Mouse (Mus musculus) liver, embryonic 16.5 days (tissue): ENCODE measurements around the gene Hist1h2ag. TPM values are rescaled to one million over a fixed set of nuclear protein-coding genes. Genes with fewer than 3 reads are reported as not detected.
"Not testable (repeated sequence)": the region's sequence is repeated elsewhere in the genome, so short reads cannot be mapped to it uniquely, and the experiment has no call there.

ENCODE experiments used
- ATAC-seq: fragments of 200-750 bp; cut with Nextera tagmentation; 2 replicates; pipeline ENCODE4 v1.8.0; 2017; ENCODE audit warnings: low read depth, mild to moderate bottlenecking, moderate number of reproducible peaks, moderate library complexity
- H3K27ac ChIP-seq: fragments of 300-500 bp; sonication (generic); 2 replicates; pipeline ENCODE4 v1.5.1; 2014; ENCODE audit warnings: mild to moderate bottlenecking, low read length
- H3K27me3 ChIP-seq: fragments of 300-500 bp; sonication (generic); 2 replicates; pipeline ENCODE4 v1.6.1; 2014; ENCODE audit warnings: low read depth, low read length, mixed read lengths; ENCODE audit not compliant: control insufficient read depth, insufficient read depth
- H3K36me3 ChIP-seq: fragments of 300-500 bp; sonication (generic); 2 replicates; pipeline ENCODE4 v1.6.1; 2014; ENCODE audit warnings: mild to moderate bottlenecking; ENCODE audit not compliant: control insufficient read depth, insufficient read depth
- H3K4me1 ChIP-seq: fragments of 300-500 bp; sonication (generic); 2 replicates; pipeline ENCODE4 v1.6.1; 2014; ENCODE audit warnings: low read depth, low read length, mixed read lengths; ENCODE audit not compliant: control insufficient read depth
- H3K4me2 ChIP-seq: fragments of 300-500 bp; sonication (generic); 2 replicates; pipeline ENCODE4 v1.6.1; 2014; ENCODE audit warnings: low read depth, low read length, mixed read lengths
- H3K4me3 ChIP-seq: fragments of 300-500 bp; sonication (generic); 2 replicates; pipeline ENCODE4 v1.5.1; 2014; ENCODE audit warnings: low read depth, mild to moderate bottlenecking, low read length
- H3K9ac ChIP-seq: fragments of 300-500 bp; sonication (generic); 2 replicates; pipeline ENCODE4 v1.6.1; 2014; ENCODE audit warnings: low read depth, low read length
- H3K9me3 ChIP-seq: fragments of 300-500 bp; sonication (generic); replicated peaks from 2 replicates; pipeline ENCODE4 v1.6.1; 2016; ENCODE audit warnings: low read length; ENCODE audit not compliant: control insufficient read depth
- WGBS: fragments of 180-500 bp; shearing (Covaris S2); extraction: QIAGEN DNeasy Blood & Tissue Kit; methylation state at CpG from one replicate; pipeline ENCODE4 v1.1.7; 2014; ENCODE audit not compliant: insufficient replicate concordance; 5-methylcytosine and 5-hydroxymethylcytosine counted together
- polyA plus RNA-seq: library from polyadenylated mRNA; unstranded; fragments of >200 nt; fragmentation: Nextera tagmentation; extraction: Ambion mirVana; gene quantifications from 2 replicates; pipeline ENCODE4 v1.2.1, GENCODE M21; 2015

The Hist1h2ag gene
- polyA plus RNA-seq, 1 experiment from 2014 or later: 13.1 TPM

DNA sequence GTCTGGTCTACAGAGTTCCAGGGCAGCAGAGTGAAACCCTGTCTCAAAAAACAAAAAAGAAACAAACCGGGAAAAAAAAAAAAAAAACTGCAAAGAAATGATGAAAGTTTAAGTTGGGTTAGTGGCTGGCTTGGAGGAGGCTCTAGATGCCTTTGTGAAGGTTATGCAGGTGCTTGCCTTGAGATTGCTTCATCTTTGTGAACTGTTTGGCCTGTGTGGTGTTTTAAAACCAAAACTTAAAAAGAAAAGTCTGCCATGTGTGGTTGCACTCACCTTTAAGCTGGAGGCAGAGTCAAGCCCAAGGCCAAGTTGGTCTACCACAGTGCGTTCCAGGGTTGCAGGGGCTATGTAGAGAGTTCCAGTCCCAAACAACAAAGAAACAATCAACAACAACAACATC lies 6.3 kb upstream of the Hist1h2ag start:
- 62% methylated on average over 2 of the region's 2 CpGs for WGBS
- Histone ChIP-seq H3K9ac (no peak overlapping the region), H3K27me3 (no peaks in the 10 kb centered on the region), H3K36me3 (no peaks in the 10 kb centered on the region), H3K4me1 (peaks cover 31% of the 10 kb centered on the region), H3K4me3 (no peak overlapping the region), H3K4me2 (no peak overlapping the region), H3K27ac (no peak overlapping the region), H3K9me3 (no peaks in the 10 kb centered on the region)
- no peak for ATAC-seq

DNA sequence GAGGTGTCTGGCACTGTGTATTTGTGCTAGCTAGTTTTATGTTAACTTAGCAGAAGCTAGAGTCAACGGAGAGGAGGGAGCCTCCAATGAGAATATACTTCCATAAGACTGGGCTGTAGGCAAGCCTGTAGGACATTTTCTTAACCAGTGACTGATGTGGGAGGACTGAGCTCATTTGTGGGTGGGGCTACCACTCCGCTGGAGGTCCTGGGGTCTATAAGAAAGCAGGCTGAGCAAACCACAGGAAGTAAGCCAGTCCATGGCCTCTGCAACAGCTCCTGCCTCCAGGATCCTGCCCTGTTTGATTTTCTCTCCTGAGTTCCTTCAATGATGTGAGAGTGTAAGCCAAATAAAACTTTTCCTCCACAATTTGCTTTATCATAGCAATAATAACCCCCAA lies 2.6 kb upstream of the Hist1h2ag start:
- H3K9me3 ChIP-seq: no peaks in the 10 kb centered on the region
- peak overlapping the region; percentile 45 for H3K27ac ChIP-seq
- H3K36me3 ChIP-seq: no peaks in the 10 kb centered on the region
- H3K9ac ChIP-seq: peak overlapping the region; percentile 68
- H3K4me2 ChIP-seq: peak overlapping the region; percentile 67; the same call in 1 of the 2 replicates
- peaks cover 28% of the 10 kb centered on the region for H3K4me1 ChIP-seq
- no peak for ATAC-seq
- H3K27me3 ChIP-seq: no peaks in the 10 kb centered on the region
- H3K4me3 ChIP-seq: peak overlapping the region; percentile 9; the same call in 1 of the 2 replicates
- 35% methylated on average over 2 of the region's 2 CpGs for WGBS

DNA sequence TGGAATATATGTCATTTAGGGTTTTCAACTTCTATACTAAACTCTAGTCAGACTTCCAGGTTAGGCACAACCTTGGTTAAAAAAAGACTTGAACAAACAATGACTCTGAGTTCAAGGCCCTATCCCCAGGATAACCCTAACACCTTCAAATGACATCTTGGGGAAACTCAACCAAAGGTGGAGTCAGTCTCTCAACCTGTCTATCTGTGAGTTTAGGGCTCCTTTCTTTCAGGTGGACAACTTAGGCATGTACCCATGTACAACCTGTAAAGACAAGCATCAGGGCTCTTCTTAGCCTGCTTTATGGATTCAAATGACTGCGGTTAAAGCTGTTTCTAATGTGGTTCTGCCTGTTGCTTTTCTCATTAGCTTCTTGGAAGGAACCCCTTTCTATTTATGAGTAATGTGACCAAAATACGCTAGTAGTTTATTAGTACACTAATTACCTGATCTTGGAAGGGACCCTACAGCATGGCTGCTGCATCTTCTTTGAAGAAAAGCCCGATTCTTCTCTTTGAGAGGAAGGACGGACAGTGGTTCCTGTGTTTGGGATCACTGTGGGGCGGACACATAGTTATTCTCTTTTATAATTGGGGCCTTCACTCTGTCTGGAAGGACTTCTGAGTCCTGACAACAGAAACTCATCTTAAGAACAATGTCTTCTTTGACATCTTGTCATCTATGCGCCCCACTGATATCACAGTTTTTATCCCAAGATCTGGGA lies 1.9 kb upstream of the Hist1h2ag start:
- Histone ChIP-seq H3K27me3 (no peaks in the 10 kb centered on the region), H3K4me1 (peaks cover 28% of the 10 kb centered on the region), H3K4me3 (peak overlapping the region; percentile 56), H3K9ac (peak overlapping the region; percentile 68), H3K27ac (peak overlapping the region; percentile 95), H3K36me3 (no peaks in the 10 kb centered on the region), H3K4me2 (peak overlapping the region; percentile 67), H3K9me3 (no peaks in the 10 kb centered on the region)
- ATAC-seq: no peak
- WGBS: 85% methylated on average over 6 of the region's 6 CpGs

DNA sequence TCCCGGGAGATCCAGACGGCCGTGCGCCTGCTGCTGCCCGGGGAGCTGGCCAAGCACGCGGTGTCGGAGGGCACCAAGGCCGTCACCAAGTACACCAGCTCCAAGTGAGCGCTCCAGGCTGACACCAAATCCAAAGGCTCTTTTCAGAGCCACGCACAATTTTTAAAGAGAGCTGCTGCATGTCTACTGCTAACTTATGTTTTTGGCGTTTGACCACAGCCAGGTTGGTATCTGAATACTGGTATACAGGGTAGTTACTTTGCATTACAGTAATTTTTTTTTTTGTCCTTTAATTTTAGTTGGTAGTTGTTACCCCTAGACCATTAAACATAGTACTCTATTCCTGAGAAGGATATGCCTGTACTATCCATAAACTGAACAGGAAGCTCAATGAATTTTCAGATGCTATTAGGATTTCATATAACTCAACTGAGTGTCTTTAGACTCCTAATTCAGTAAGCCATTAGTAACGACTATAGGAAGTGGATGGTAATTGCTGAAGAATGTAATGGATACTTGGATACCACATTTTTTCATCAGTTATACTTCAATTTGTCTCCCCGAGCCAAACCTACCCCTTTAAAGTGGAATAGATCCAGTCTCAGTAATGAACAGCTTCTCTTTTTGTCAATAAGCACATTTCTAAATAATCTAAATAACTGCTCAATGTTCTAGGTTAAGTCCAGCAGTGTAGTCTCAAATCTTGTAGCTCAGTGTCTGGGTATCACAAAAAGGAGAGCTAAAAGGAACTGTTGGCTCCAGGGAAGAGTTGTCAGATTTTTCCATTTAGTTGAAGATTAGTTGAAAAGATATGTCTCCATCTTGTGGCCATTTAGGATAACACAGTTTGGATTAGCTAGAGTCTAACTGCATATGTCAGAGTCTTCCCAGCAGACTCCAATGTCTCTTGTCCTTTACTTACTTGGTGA lies 1.0 kb upstream of the Hist1h2ag start:
- H3K36me3 ChIP-seq: no peaks in the 10 kb centered on the region
- peak overlapping the region; percentile 67 for H3K4me2 ChIP-seq
- H3K9ac ChIP-seq: peak overlapping the region; percentile 68
- peaks cover 24% of the 10 kb centered on the region for H3K4me1 ChIP-seq
- no peaks in the 10 kb centered on the region for H3K9me3 ChIP-seq
- WGBS: under 1% methylated on average over 9 of the region's 14 CpGs
- H3K4me3 ChIP-seq: peak overlapping the region; percentile 56
- H3K27me3 ChIP-seq: no peaks in the 10 kb centered on the region
- ATAC-seq: peak; percentile 7
- peak overlapping the region; percentile 95 for H3K27ac ChIP-seq

DNA sequence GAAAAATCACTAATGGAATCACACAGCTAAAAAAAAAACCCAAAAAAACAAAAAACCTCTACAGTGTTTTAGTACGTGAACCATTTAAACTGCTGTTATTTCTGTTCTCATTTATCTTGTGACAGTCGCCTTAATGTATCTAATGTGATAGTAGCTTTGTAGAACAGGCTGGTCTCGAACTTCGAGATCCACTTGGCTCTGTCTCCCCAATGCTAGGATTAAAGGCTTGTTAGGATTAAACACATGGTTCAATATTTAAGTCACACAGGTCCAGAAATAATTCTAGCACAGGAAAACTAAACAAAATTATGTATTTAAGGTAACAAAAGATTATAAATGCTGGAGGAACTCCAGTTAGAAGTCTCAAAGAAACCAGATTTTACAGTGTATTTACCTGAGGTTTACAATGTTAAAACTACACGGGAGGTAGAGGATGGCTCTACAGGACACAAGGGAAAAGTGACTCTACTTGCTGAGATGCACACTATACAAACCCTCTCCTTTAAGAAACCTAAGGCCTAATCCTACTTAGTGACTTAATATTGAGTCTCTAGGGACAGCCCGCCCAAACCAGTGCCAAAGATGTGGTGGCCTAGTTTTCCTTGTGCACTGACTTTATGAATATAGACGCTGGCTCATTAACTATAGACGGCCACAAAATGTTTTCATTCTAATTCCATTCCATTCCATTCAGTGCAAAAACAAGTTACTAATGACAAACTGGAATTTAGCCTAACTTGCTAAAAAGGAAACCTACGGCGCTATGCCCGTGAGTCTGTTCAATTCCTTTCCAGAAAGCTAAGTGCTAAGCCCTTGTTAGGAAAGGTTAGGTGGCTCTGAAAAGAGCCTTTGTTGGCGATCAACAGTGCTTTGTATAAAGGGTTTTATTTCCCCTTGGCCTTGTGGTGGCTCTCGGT lies 835 bp downstream of the Hist1h2ag start:
- ATAC-seq: no peak
- peaks cover 36% of the 10 kb centered on the region for H3K4me1 ChIP-seq
- WGBS: 3% methylated on average over 13 of the region's 13 CpGs
- H3K4me3 ChIP-seq: peak overlapping the region; percentile 60
- H3K9ac ChIP-seq: peak overlapping the region; percentile 60
- H3K4me2 ChIP-seq: peak overlapping the region; percentile 68
- no peaks in the 10 kb centered on the region for H3K9me3 ChIP-seq
- H3K36me3 ChIP-seq: no peaks in the 10 kb centered on the region
- H3K27ac ChIP-seq: peak overlapping the region; percentile 97
- no peaks in the 10 kb centered on the region for H3K27me3 ChIP-seq

DNA sequence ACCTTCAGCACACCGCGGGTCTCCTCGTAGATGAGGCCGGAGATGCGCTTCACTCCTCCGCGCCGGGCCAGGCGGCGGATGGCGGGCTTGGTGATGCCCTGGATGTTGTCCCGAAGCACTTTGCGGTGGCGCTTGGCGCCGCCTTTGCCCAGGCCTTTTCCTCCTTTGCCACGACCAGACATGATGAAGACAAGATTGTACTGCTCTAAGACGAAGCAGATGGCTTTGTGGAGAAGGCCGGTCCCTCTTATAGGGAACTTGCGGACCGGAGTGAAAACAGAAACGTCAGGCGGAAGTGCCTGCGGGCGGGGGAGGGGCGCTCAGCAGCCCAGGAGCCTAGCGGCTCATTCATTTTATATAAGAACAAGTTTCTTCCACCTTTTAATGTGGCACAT lies 1.6 kb downstream of the Hist1h2ag start, which contains the start of gene Hist1h4i:
TSS of gene Hist1h4i (minus strand) at position 221 of the 395 bp plus-strand sequence.
- Histone ChIP-seq H3K4me1 (peaks cover 42% of the 10 kb centered on the region), H3K4me3 (peak within 1 kb of the TSS; percentile 60), H3K4me2 (peak within 1 kb of the TSS; percentile 68), H3K9ac (peak within 1 kb of the TSS; percentile 60), H3K27ac (peak within 1 kb of the TSS; percentile 97)
- WGBS: under 1% methylated on average over 21 of the region's 27 CpGs
- H3K27me3 ChIP-seq, H3K9me3 ChIP-seq, H3K36me3 ChIP-seq: not testable (repeated sequence)
- ATAC-seq: peak; percentile 53

DNA sequence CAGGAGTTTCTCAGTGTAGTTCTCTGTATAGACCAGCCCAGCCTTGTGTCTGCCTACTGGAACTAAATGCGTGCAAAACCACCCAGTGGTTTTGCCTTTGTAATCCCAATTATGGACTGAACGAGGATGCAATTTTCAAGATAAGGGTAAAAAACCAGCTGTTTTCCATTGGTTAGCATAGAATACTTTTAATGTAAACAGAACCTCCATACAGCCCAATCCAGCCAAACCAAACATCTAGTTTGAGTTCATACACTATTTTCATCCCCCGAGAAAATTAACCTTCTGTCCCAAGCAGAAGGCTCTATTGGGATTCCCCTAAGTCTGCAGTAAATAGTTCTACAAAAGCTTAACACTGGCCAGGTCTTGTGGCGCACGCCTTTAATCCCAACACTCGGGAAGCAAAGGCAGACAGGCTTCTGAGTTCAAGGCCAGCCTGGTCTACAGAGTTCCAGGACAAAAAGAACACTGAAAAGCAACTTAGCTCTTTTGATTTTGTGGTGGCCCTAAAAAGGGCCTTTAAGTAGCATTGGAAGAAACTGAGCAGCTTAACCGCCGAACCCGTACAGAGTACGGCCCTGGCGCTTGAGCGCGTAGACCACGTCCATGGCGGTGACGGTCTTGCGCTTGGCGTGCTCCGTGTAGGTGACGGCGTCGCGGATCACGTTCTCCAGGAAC lies 2.1 kb downstream of the Hist1h2ag start:
- H3K9me3 ChIP-seq: no peaks in the 10 kb centered on the region
- peak; percentile 35 for ATAC-seq
- peaks cover 41% of the 10 kb centered on the region for H3K4me1 ChIP-seq
- WGBS: 0% methylated on average over 20 of the region's 24 CpGs
- no peaks in the 10 kb centered on the region for H3K36me3 ChIP-seq
- H3K27me3 ChIP-seq: no peaks in the 10 kb centered on the region
- peak overlapping the region; percentile 60 for H3K4me3 ChIP-seq
- H3K4me2 ChIP-seq: peak overlapping the region; percentile 68
- H3K9ac ChIP-seq: peak overlapping the region; percentile 60
- peak overlapping the region; percentile 97 for H3K27ac ChIP-seq

DNA sequence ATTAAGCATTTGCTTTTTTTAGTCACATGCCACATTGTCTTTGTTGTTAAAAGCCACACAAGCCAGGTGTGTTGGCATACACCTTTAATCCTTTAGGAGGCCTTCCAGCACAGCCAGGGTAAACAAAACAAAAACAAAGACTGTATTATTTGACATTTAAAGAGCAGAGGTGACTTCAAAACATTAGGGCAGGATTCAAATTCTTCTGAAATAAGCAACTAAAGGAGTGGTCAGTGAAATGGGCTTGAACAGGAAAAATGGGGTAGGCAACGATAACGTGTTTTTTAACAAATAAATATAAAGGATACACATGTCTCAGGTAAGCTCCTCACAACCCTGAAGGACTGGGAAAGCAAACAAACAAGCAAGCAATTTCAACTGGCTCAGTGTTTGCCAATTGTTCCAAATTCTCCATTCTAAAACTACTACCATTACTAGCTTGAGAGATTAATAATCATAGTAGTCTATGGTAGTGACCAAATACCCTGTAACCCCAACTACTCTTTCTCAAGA lies 2.7 kb downstream of the Hist1h2ag start:
- Histone ChIP-seq H3K36me3 (no peaks in the 10 kb centered on the region), H3K27me3 (no peaks in the 10 kb centered on the region), H3K9ac (peak overlapping the region; percentile 60), H3K4me3 (peak overlapping the region; percentile 60), H3K9me3 (no peaks in the 10 kb centered on the region), H3K4me2 (peak overlapping the region; percentile 68), H3K27ac (peak overlapping the region; percentile 97), H3K4me1 (peaks cover 35% of the 10 kb centered on the region)
- WGBS: 4% methylated on average over 2 of the region's 2 CpGs
- ATAC-seq: no peak
